Mouse (Mus musculus) erythroblast, embryonic 14.5 days (primary cell): Measurements from ENCODE around the gene Gm20441.

Source experiments
- GATA1 ChIP-seq: IDR thresholded peaks from 2 replicates; pipeline ENCODE4 v1.6.1; 2012; ENCODE audit warnings: low read length, inconsistent platforms, mixed read lengths
- TAL1 ChIP-seq: IDR thresholded peaks from 3 replicates; pipeline ENCODE4 v1.6.1; 2012; ENCODE audit warnings: low read length, inconsistent platforms, mixed read lengths

GRCm38 (mm10) chr10:75797619-75798175 lies 16.9 kb upstream of the Gm20441 start:
- TF ChIP-seq GATA1: no peak
- TF ChIP-seq TAL1: no peak
